Mouse (Mus musculus) megakaryocyte, embryonic 14.5 days (primary cell): ENCODE results near the gene Rtn4.

Experiments used
- FLI1 ChIP-seq: IDR thresholded peaks from 2 replicates; pipeline ENCODE4 v1.6.1; 2012; ENCODE audit warnings: low read length, inconsistent platforms, mixed read lengths
- GATA1 ChIP-seq: IDR thresholded peaks from 3 replicates; pipeline ENCODE4 v1.6.1; 2012; ENCODE audit warnings: mixed read lengths, low read length, inconsistent platforms, borderline replicate concordance

GRCm38 (mm10) chr11:29644421-29644820 is 48.3 kb upstream of the Rtn4 start:
- TF ChIP-seq GATA1 (no peak), FLI1 (no peak)
